Mouse (Mus musculus): ENCODE data around the gene Gm20388.
A peak's percentile ranks its signal among the peaks of the same experiment; 100 is the strongest.

Gm20388 gene

DNA sequence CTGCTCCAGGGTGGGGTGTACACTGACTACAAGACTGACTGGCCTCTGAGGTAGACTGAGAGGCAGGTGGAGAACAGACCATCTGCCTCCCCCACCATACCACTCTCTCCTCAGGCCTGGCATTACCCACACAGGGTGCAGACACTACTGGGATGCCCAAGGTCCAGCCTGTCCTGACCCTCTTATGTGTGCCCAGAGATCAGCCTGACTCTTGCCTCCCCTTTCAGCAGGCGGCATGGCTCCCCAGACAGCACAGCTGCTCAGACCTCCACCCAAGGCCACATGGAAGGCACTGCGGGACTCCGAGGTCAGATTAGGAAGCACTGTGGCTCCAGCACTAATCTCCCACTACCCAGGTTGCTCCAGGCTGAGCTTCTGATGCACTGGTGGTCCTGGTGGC is 2760.1 kb downstream of the Gm20388 start:
- no peak for DNase-seq (ENCODE audit: low spot score)

DNA sequence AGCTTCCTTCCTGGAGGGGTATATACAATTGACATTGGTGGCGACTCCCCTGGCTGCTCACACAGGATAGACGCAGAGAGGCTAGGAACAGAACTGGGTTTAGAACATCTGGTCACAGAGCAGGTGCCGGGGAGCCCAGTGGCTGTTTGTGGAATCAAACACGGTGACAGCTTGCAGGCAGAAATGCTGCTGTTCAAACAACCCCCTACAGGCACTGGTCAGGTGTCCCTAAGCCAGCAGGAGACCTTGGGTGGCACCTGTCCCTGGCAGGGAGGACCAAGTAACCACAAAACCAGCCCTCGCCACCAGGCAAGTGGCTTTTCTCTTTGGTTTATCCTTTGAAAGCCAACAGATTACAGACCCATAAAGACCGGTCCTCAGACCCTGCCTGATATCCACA is 2761.3 kb downstream of the Gm20388 start:
- no peak for DNase-seq (ENCODE audit: low spot score)

DNA sequence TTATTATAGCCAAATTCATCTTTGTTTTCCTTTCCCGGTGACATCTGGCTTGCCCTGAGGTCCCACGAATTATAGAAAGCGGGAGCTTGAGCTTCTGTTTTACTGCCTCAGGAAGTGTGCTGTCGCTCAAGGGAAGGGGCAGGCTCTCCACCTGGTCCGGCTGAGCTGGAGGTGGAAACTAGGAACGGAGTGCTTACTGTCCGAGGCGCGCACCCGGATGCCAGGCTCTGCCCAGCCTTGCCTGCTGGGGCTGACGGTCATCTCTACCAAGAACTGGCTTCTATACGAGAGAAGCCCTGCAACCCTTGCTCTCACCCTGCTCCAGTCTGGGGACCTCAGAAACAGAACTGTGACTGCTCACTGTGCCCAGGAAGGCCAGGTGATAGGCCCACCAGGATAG is 2763.3 kb downstream of the Gm20388 start:
- DNase-seq (ENCODE audit: low spot score), result no peak

DNA sequence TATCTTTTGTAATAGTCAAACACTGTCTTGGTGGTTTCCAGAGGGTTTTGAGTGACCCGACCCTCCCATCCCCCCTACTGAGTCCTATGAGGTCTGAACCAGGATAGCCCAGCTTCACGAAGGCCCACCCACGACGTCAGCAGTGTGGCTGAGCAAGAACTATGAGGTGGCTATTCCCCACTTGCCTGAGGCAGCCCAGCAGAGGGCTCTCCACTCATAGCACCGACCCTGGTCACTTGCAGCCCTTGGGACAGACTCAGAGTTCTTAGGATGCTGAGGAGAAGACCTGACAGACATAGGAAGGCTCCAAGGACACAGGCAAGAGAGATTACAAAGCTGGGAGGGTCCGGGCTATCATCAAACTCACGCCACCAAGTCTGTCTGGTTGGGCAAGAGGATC is 2764.4 kb downstream of the Gm20388 start:
- DNase-seq (ENCODE audit: low spot score), result no peak

DNA sequence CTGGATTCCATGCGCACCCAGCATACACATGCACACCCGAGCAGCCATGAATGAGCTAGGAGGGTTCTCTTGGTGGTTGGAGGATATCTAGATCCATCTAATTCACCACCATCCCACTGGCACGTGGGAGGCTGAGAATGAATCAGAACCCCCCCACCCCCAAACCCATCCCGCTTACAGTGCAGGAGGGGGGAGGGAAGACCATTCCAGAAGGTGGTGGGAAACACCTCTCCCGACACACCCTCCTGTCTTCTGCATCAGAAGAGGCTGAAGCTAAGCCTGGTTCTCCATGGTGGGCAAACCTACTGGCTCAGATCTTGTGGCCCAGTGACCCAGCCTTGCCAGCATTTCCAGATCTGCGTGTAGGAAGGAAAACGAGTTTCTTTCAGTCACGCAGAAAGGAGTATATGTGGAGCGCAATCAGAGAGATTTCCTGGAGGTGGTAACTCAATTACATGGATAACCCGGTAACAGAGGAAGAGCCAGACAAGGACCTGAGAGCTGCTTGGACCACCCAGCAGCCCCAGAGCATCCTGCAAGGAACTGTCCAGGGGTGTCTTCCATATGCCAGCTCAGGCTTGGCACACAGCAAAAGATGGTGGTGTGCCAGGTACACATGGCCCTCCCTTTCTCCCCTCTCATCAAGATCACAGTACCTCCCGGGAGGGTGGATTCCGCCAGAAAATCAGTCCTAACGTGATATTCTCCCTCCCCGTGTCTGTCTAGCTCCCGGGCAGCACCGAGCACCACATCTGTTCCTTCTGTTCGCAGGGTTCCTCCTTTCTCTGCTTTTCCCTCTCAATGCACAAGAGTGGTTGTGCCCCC is 2765.2 kb downstream of the Gm20388 start:
- no peak for DNase-seq (ENCODE audit: low spot score)

DNA sequence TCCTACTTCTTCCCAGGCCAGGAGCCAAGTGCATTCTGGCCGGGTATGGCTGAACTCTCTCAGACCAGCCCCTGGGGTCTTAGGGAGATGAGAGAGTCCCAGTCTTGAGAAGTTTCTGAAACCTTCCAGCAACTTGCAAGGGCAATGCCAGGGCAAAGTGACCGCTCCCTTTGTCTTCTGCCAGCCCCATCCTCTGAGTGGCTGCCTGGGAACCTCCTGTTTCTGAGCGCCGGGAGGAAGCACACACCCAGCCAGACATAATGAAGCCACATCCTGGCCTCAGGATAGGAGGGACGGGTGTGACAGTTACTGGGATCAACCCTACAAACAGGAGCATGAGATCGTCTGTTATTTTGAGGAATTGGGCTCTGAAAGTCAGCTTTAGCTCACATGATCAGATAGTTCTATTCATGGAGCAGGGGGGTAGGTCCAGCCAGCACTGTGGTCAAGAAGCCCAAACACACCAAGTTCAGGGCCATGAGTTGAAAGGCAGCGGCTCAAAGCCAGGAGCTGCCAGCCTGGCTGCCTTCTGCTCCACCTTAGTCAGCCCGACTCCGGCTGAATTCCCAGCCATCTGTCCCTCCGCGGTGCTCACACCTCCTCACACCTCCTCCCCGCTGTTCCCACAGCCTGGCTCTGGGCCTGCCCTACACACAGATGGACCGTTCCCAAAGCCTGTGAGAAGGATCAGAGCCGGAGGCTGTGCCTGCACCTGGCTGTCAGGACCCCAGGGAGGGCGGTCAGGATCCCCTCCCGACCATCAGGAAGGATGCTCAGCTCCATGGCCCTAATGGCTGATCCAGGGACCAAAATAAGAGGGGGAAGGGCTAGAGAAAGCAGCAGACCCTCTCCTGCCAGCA is 2766.2 kb downstream of the Gm20388 start:
- DNase-seq (ENCODE audit: low spot score), result no peak

DNA sequence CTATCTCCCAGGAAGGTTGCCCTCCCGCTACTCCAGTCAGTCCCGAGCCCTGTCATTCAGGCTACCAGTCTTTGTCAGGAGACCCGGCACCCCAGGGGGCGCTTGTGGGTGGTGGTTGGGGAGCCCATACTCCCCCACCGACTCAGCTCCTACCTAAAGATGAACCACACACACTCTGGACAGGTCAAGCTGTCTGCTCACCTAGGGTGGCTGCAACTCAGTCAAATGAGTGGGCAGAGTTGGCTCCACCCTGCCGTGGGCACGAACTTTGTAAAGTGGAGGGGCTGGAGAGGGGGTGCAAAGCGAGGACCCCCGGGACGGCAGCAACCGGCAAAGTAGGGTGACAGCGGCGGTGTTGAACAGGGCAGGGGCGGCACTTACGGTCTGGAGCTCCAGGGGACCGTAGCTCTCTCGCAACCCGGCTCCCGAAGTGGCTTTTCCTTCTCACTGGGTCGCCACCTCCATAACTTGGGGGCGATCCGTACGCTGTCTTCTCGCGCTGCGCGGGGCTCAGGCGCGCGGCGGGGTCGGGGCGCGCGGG is 2766.9 kb downstream of the Gm20388 start:
- DNase-seq (ENCODE audit: low spot score), result no peak

DNA sequence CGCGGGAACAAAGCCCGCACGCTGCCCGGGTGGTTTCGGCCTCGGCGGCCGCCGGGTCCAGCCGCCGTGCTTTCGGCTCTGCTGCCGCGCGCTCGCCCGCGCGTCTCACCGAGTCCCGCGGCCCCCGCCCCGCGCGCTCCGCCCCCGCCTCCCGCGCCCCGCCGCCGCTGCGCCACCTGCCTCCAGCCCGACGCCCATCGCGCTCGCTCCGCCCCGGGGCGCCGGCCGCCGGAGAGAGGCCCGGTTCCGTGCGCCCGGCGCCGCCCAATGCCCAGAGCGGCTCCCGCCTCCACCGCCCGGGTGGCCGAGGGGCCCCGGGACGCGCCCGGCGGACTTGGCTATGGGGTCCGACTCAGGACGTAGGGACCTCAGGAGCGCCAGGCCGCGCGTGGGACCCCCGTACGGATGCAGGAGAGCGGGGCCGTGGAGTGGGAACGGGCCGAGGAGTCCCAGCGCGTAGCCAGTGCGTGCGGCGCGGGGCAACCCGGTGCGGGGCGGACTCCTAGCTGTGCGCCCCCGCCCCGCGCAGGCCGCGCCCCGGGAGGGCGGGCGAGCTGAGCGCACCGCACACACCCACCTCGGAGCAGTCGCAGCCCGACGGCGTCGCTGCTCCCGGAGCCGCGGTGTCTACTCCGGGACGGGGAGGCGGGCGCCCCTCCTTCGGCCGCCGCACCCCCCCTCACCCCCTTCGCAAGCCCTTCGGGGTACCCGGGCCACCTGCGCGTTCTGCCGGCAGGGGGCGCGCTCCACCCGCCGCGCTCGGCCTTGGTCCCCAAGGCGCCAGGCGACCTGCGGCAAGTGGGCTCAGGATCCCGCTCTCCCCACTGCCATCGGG is 2767.6 kb downstream of the Gm20388 start:
- DNase-seq (ENCODE audit: low spot score), result peak; percentile 71

DNA sequence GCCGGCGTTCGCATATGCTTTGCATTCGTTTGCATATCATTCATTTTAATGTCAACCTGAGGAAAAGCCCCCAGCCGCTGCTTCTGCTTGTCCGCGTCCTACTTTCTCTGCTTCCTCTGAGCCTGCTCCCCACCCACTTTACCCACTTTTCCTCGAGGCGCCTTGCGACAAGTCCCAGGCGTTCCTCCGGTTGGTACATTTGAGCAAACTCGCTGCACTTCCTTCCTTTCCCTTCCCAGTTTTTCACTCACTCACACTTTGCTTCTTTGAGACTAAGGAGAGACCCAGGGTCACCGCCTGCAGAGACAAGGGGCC is 2768.2 kb downstream of the Gm20388 start:
- DNase-seq (ENCODE audit: low spot score), result no peak

DNA sequence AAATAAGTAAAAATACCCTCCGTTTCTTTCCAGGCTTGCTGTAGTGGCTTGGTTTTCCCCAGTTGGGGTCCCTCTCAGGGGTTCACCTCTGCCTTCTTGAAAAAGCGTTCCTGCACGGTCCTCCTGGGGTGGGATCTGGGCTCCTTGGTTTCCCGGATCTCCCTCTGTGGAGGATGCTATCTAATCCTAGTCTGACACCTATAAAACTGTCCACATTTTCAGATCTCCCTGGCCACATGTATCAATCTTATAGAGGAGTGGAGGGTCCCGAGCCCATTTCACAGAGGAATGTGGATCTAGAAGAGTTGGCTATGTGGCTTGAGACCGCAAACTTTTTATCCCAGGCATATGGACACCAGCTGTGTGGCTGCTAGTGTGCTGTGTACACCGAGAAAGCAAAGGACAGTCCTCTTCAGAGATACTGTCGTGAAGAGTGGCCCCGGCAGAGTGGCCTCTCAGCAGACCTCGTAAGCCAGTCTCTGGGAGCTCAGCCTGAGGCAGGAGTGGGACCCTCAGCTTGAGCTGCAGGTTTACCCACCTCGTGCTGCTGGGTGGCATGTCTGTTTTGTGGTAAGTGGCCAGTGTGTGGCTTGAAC is 2768.8 kb downstream of the Gm20388 start:
- DNase-seq (ENCODE audit: low spot score), result no peak

DNA sequence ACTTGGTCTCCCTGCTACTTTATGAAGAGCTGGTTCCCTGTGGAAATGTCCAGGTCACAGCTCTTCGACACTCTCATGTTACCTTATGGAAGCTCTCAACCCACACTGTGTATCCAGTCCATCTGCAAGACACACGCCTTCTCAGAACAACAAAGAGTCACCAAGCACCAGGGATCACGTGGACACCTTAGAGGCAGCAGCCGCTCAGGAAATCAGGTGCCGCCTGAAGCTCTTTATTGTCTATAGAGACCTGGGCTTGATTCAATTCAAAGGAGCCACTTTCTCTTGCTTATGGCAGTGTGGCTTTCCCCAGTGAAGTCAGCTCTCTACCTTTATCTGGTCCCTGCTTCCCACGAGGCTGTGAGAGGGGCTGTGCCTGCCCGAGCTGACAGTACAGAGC is 2769.5 kb downstream of the Gm20388 start:
- no peak for DNase-seq (ENCODE audit: low spot score)

DNA sequence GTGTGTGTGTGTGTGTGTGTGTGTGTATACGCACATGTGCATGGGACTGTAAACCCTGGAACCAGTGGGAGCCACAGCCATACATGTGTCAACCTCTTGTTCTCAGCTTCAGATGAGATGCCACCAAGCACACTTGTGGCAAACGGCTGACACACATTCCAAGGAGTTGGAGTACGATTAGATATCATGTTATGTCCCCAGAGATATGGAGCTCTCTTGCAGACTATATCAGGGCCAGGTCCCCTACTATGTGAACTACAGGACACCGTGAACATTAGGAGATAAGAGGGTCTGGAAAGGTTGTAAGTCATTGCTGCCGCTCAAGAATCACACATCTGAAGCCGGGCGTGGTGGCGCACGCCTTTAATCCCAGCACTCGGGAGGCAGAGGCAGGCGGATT is 2772.2 kb downstream of the Gm20388 start:
- no peak for DNase-seq (ENCODE audit: low spot score)

DNA sequence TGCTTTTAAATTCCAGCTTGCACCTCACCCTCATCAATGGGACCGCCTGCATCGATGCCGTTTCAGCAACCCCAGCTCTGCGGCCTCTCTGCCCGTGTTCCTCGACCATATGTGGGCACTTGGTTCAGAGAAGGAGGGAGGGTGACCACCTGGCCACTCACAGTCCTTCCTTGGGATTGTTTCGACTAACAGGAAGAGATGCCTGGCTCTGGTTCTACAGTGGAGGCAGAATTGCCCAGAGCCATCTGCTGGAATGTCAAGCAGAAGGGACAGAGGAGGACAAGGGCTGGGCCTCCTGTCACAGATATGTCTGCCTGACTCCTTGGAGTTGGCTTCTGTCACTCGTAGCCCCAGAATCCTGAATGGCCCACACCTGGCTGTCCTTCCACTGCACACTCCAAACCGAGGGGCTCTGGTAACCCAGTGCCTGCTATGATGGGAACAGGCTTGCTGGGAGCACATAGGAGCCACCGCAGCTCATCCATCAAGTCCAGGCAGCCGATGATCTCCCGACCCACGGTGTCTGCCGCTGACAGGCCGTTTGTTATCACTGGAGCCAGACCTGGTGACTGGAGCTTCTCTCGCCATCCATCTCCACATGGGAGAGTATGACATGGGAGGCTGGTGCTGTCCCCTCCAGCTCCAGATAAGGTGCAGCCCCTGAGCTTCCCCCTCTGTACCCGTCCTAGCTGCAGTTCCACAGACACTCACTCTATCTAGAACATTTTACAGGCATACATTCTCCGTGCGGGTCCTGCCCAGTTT is 2774.6 kb downstream of the Gm20388 start:
- DNase-seq (ENCODE audit: low spot score), result no peak

DNA sequence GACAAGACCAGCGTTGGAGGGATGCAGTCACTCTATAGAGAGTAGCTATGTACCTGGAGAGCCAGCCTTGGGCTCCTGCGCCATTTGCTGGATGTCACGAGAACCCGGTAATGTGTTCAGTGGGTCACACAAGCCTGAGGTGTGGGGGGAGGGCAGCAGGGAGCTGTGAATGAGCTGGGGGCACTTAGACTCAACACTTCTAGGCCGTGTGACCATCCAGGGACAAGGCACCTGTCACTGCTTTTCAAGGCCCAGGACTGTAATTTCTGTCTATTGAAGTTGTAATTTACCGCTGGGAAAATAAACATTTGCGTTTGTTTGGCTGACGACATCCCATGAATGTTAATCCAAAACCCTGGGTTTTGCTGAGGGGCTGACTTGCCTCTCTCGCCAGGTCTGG is 2776.2 kb downstream of the Gm20388 start:
- DNase-seq (ENCODE audit: low spot score), result no peak

DNA sequence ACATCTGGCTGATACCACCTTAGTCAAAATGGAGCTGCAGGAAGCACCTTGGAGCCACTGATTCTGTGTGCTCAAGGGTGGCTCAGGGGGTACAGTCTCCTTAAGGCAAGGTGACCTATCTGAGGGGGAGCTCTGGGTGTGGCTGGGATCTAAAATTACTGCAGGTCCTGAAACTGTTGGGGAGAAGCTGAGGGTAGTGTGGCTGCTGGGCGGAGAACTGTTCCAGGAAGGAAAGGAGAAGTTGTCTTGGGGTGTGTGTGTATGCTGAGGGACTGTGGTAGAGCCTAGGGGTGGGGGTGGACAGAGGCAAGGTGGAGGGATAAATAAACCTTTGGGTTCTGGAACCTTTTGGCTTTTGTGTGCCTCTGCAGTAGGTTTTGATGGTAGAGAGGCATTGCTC is 2778.7 kb downstream of the Gm20388 start:
- DNase-seq (ENCODE audit: low spot score), result no peak

DNA sequence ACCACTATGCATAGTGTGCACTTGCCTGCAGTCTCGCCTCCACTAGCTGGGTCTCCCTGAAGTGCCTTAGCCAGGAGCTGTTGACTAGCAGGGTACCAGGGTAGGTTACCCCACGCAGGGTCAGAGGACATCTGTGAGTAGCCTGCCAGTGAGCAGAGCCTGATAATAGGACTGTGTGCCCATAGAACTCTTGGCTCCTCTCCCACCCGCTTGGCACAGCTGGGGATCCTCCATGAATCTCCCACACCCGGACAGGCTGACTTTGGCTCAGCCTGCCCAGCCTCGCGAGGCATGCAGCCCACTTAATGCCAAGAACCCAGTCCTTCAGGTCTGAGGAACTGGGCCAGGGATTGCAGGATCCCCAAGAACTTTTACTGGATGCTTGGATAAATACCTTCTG is 2780.4 kb downstream of the Gm20388 start:
- DNase-seq (ENCODE audit: low spot score), result no peak

DNA sequence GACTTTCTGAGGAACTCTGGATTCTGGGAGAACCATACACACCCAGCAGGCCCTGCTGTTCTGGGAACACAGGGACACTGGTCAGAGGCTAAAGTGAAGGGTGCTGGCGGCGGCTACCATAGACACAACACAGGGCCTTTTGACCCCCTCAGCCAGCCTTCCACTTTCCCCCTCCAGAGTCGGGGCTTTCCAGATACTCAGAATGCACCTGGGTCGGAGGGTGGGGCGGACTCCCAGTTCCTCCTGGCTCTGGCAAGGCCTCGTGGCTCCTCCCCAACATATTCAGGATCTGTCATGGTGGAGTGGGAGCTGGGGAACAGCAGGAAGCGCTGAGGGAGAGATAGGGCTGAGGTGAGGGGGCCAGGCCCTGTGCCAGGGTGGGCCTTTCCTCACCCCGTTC is 2781.5 kb downstream of the Gm20388 start:
- no peak for DNase-seq (ENCODE audit: low spot score)

DNA sequence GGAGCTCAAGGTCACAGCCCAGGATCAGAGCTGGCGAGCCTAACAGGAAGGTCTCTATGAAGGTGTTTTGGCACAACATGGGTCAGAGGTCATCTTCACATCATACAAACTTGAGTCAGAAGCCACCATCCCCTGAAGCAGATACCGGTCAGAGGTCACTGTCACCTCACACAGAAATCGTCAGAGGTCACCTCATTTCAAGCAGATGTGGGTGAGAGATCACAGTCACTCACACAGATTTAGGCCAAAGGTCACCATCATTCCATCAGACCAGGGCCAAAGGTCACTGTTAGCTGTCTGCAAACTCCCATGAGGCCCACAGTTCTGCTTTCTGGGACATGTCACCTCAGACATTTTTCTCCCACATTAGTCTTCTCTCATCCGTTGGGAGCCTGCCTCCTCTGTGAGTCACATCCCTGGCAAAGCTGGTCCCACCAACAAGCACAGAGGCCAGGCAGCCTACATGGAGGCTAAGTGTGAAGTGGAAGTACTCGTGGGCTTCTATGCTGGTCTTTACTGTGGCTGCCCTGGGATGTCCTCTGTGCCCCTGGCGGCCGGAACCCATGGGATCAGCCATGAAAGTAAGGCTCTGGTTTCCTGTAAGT is 2784.9 kb downstream of the Gm20388 start:
- DNase-seq (ENCODE audit: low spot score), result no peak

DNA sequence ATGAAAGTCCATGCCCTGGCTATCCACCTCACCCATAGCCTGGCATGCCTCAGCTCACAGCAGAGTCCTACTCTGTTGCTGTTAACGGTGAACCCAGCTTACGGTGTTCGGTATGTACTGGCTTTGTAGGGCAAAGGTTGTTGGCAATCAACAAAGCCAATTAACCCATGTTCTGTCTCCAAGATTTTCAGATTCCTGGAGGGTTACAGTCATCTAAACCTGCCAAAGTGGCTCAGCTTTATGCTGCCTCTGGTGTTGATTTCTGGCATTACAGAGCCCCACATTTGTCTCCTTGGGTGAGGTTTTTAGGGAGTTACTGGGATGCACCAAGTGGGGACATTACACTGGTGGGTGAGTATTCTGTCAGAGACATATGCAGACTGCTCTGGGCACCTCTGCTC is 2786.5 kb downstream of the Gm20388 start:
- DNase-seq (ENCODE audit: low spot score), result no peak

DNA sequence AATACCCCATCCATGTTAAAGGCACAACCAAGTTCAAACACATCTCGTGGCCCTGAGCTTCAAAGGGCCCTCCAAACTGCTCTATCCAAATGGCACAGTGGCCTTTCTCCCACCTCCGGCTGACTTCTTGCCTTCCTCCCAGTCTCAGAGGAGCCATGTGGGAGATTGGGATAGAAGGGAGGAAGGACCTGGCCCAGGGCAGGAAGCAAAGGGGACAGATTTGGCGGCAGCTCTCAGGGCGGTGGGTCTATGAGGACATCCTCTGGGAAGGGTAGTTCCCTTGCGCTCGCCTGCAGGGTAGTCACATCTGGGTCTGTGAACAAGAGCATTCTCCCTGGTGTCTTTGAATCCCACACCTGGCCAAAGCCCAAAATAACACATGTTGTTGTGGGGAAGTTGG is 2786.9 kb downstream of the Gm20388 start:
- no peak for DNase-seq (ENCODE audit: low spot score)

DNA sequence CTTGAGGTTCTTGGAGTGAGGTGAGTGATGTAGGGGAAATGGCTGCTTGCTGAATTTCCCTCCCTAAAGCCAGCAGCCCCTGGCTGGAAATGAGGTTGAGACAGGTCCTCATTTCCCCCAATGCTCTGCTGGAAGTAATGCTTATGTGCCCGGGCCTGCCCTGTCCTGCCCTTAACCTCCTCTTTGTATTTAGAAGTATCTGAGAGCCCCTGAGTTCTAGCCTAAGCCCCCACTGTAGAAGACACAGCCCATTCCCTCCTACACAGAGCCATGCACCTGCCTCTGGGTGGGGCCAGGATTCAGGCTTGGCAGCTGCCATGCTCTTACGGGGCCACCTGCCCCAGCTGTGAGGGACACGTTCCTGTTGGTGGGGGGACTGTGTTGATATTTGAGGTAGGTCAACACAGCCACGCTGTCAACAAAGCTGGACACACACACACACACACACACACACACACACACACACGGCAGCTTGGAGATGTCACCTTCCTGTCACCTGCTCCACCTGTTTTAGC is 2787.7 kb downstream of the Gm20388 start:
- no peak for DNase-seq (ENCODE audit: low spot score)

All from ovary, postnatal 14 days (tissue).